9 mouse cellular contexts compared by ENCODE assay signal in genomic region chr5:118737548-118737947, GRCm38 (mm10).
DNase-seq lines count a peak whose midpoint lies in the region; ATAC-seq and TF ChIP-seq lines count a peak whose summit lies in the region.
"Had no signal": no experiment of that assay in that cellular context is flagged by ENCODE, and none has a peak within 500 bp of the region (broad histone marks: within the 10 kb centered on the region; RNA-seq: fewer than 3 reads in every experiment).

No protein-coding gene starts in this region.

- 0 out of 2 replicates have a peak, but pooled peaks cover under 1% of the 10 kb centered on the region for H3K4me1 ChIP-seq in forebrain, embryonic 10.5 days
- no peaks in the 10 kb centered on the region for H3K4me1 ChIP-seq in forebrain, embryonic 12.5 days
- H3K4me1 ChIP-seq in hindbrain, postnatal 0 days (ENCODE audit: insufficient read depth, low read length): no peaks in the 10 kb centered on the region
- H3K4me1 ChIP-seq in lung, embryonic 14.5 days (ENCODE audit: insufficient read depth): no peaks in the 10 kb centered on the region
- H3K4me1 ChIP-seq: lung, embryonic 15.5 days had no signal

- WGBS in forebrain, embryonic 10.5 days: 39% methylated on average over 1 of the region's 1 CpGs
- 52% methylated on average over 1 of the region's 1 CpGs for WGBS in forebrain, embryonic 12.5 days
- 45% methylated on average over 1 of the region's 1 CpGs for WGBS in hindbrain, postnatal 0 days
- 34% methylated on average over 1 of the region's 1 CpGs for WGBS in lung, embryonic 14.5 days

- H3K27ac ChIP-seq in forebrain, embryonic 10.5 days: no peak overlapping the region
- no peak overlapping the region for H3K27ac ChIP-seq in forebrain, embryonic 12.5 days
- no peak overlapping the region for H3K27ac ChIP-seq in hindbrain, postnatal 0 days
- no peak overlapping the region for H3K27ac ChIP-seq in lung, embryonic 14.5 days (ENCODE audit: low read depth)
- H3K27ac ChIP-seq: lung, embryonic 15.5 days had no signal

- H3K27me3 ChIP-seq in forebrain, embryonic 10.5 days (ENCODE audit: poor library complexity, severe bottlenecking): no peaks in the 10 kb centered on the region
- H3K27me3 ChIP-seq in forebrain, embryonic 12.5 days: no peaks in the 10 kb centered on the region
- H3K27me3 ChIP-seq in hindbrain, postnatal 0 days (ENCODE audit: insufficient read depth, low read length): no peaks in the 10 kb centered on the region
- no peaks in the 10 kb centered on the region for H3K27me3 ChIP-seq in lung, embryonic 14.5 days (ENCODE audit: insufficient read depth, low read length)
- H3K27me3 ChIP-seq: lung, embryonic 15.5 days had no signal

- DNase-seq in forebrain, embryonic 10.5 days (ENCODE audit: extremely low spot score, low spot score): peak; percentile 42
- peak; percentile 42 to 64 for DNase-seq in urinary bladder, adult 18-20 months (ENCODE audit: low spot score in 2 of 2)
- DNase-seq in urinary bladder, postnatal 10 days (ENCODE audit: low spot score): no peak
- DNase-seq in embryo, embryonic 11.5 days (ENCODE audit: low read depth, low spot score): peak; percentile 41
- peak; percentile 83 for DNase-seq in hindbrain, postnatal 0 days (ENCODE audit: low spot score)
- DNase-seq in lung, embryonic 14.5 days: peak; percentile 84
- DNase-seq in spleen, adult 12 weeks (ENCODE audit: low spot score): peak; percentile 33

- peak; percentile 92 for TF ChIP-seq CTCF in hindbrain, postnatal 0 days (IDR thresholded peaks at IDR 0.05; ENCODE audit: low read depth)
- peak; percentile 87 for TF ChIP-seq CTCF in lung, embryonic 14.5 days (IDR thresholded peaks at IDR 0.05; ENCODE audit: low read depth)

- no peak overlapping the region for H3K4me3 ChIP-seq in forebrain, embryonic 10.5 days
- no peak overlapping the region for H3K4me3 ChIP-seq in forebrain, embryonic 12.5 days (replicated peaks)
- H3K4me3 ChIP-seq in hindbrain, postnatal 0 days (ENCODE audit: low read length): no peak overlapping the region
- no peak overlapping the region for H3K4me3 ChIP-seq in lung, embryonic 14.5 days (ENCODE audit: low read depth, low read length)
- H3K4me3 ChIP-seq: lung, embryonic 15.5 days had no signal

- no peak overlapping the region for H3K9ac ChIP-seq in forebrain, embryonic 12.5 days
- no peak overlapping the region for H3K9ac ChIP-seq in hindbrain, postnatal 0 days (replicated peaks; ENCODE audit: low read length)
- H3K9ac ChIP-seq in lung, embryonic 14.5 days: no peak overlapping the region
- H3K9ac ChIP-seq: lung, embryonic 15.5 days had no signal

- ATAC-seq in forebrain, embryonic 12.5 days (ENCODE audit: low FRiP score): no peak
- ATAC-seq in hindbrain, postnatal 0 days: peak; percentile 59
- peak; percentile 62; the same call in 1 of the 2 replicates for ATAC-seq in lung, embryonic 14.5 days (ENCODE audit: insufficient read depth)

- no peak overlapping the region for H3K4me2 ChIP-seq in forebrain, embryonic 12.5 days
- no peak overlapping the region for H3K4me2 ChIP-seq in hindbrain, postnatal 0 days (ENCODE audit: low read depth, low read length)
- H3K4me2 ChIP-seq in lung, embryonic 14.5 days: no peak overlapping the region
- H3K4me2 ChIP-seq: lung, embryonic 15.5 days had no signal

- H3K9me3 ChIP-seq in forebrain, embryonic 10.5 days: peaks cover 9% of the 10 kb centered on the region
- H3K9me3 ChIP-seq in forebrain, embryonic 12.5 days: peaks cover 8% of the 10 kb centered on the region
- H3K9me3 ChIP-seq in hindbrain, postnatal 0 days (ENCODE audit: low read length): 0 out of 2 replicates have a peak, but pooled peaks cover 5% of the 10 kb centered on the region
- no peaks in the 10 kb centered on the region; the same call in 1 of the 2 replicates for H3K9me3 ChIP-seq in lung, embryonic 14.5 days (ENCODE audit: low read depth, low read length)
- H3K9me3 ChIP-seq: lung, embryonic 15.5 days had no signal

- H3K36me3 ChIP-seq in forebrain, embryonic 10.5 days (replicated peaks): peaks cover 85% of the 10 kb centered on the region
- peaks cover 78% of the 10 kb centered on the region for H3K36me3 ChIP-seq in forebrain, embryonic 12.5 days (replicated peaks)
- peaks cover 40% of the 10 kb centered on the region for H3K36me3 ChIP-seq in hindbrain, postnatal 0 days (ENCODE audit: insufficient read depth, low read length)
- H3K36me3 ChIP-seq in lung, embryonic 14.5 days (ENCODE audit: insufficient read depth): peaks cover 81% of the 10 kb centered on the region
